Mouse (Mus musculus): ENCODE results near the gene Ifna1. TPM values are rescaled to one million over a fixed set of nuclear protein-coding genes. Genes with fewer than 3 reads are reported as not detected.
A peak's percentile ranks its signal among the peaks of the same experiment; 100 is the strongest.
"Not testable (repeated sequence)": the region's sequence is repeated elsewhere in the genome, so short reads cannot be mapped to it uniquely, and the experiment has no call there.

Ifna1 gene
- not detected in 2 replicates for polyA plus RNA-seq (2015; fragmentation: Nextera tagmentation; extraction: Ambion mirVana)

- no peak within 1 kb of the TSS for H3K4me3 ChIP-seq
These were observed at the start of gene Ifna1 for GRCm38 (mm10) chr4:88849698-88850097. Gene Ifna1 (plus strand): TSS chr4:88850087.

GRCm38 (mm10) chr4:88802954-88803353, 46.9 kb upstream of the Ifna1 start, which contains the start of gene Gm13287:
Gene Gm13287 (plus strand): TSS chr4:88803254.
- H3K4me2 ChIP-seq; H3K9ac ChIP-seq; H3K36me3 ChIP-seq; H3K4me3 ChIP-seq; H3K4me1 ChIP-seq (replicated peaks); ATAC-seq (ENCODE audit: low FRiP score, low read depth); H3K27me3 ChIP-seq; H3K27ac ChIP-seq (replicated peaks); H3K9me3 ChIP-seq: not testable (repeated sequence)
- WGBS, result no CpG with 5 or more reads among the region's 29 CpGs

More at GRCm38 (mm10) chr4:88849698-88850097, at the start of gene Ifna1:
- Histone ChIP-seq H3K27ac (replicated peaks) (no peak within 1 kb of the TSS), H3K9me3 (no peaks in the 10 kb centered on the region), H3K27me3 (no peaks in the 10 kb centered on the region), H3K36me3 (no peaks in the 10 kb centered on the region), H3K4me1 (replicated peaks) (no peaks in the 10 kb centered on the region), H3K9ac (no peak within 1 kb of the TSS), H3K4me2 (no peak within 1 kb of the TSS)
- no peak for ATAC-seq (ENCODE audit: low FRiP score, low read depth)
- WGBS, result 61% methylated on average over 1 of the region's 1 CpGs

GRCm38 (mm10) chr4:88805231-88805630, 44.7 kb upstream of the Ifna1 start, which contains the start of gene Gm13288:
Gene Gm13288 (plus strand): TSS chr4:88805531.
- H3K4me1 ChIP-seq (replicated peaks); H3K36me3 ChIP-seq; H3K9me3 ChIP-seq; ATAC-seq (ENCODE audit: low FRiP score, low read depth); H3K9ac ChIP-seq; H3K27me3 ChIP-seq; H3K27ac ChIP-seq (replicated peaks): not testable (repeated sequence)
- WGBS, result no CpG with 5 or more reads among the region's 8 CpGs
- peak within 1 kb of the TSS; percentile 49 for H3K4me2 ChIP-seq
- 0 out of 2 replicates have a peak within 1 kb of the TSS, but pooled peaks have one; percentile 24 for H3K4me3 ChIP-seq

DNA sequence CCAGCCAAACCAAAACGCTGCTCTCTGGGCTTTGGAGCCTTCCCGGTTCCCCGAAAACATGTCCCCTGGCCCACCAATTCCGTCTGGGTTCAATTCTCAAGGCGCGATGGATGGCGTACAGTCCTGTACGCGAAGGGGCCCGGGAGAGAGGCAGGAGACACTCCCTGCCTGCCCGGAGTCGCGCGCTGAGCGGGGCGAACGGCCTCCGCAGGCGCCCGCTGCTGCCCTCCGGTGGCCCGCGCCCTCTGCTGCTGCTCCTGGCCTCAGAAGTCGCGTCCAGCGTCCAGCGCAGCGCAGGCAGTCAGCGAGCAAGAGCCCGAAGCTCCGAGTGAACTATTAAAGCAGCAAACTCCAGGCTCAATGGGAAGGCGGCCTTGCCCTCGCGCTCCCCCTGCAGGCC, 44.1 kb upstream of the Ifna1 start:
- 0 out of 2 replicates have a peak overlapping the region, but pooled peaks have one; percentile 24 for H3K4me3 ChIP-seq
- H3K4me2 ChIP-seq, result peak overlapping the region; percentile 49

DNA sequence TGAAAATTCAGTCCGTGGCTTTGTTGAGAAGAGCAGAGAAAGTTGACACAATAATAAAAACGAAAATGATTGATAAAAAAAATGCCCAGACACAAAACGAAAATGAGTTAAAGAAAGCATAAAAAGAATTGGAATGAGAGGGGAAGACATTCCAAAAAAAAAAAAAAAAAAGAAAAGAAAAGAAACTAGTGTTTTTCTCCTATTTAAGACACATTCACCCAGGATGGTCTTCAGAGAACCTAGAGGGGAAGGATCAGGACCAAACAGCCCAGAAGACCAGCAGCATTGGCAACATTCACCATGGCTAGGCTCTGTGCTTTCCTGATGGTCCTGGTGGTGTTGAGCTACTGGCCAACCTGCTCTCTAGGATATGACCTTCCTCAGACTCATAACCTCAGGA, 34.0 kb upstream of the Ifna1 start, which contains the start of gene Ifna7:
Gene Ifna7, plus strand, starts transcription at position 301 of the 400 bp plus-strand sequence.
- Histone ChIP-seq H3K9me3 (no peaks in the 10 kb centered on the region), H3K4me2 (no peak within 1 kb of the TSS), H3K27me3 (no peaks in the 10 kb centered on the region), H3K9ac (no peak within 1 kb of the TSS), H3K36me3 (no peaks in the 10 kb centered on the region), H3K4me3 (no peak within 1 kb of the TSS), H3K27ac (replicated peaks) (no peak within 1 kb of the TSS), H3K4me1 (replicated peaks) (no peaks in the 10 kb centered on the region)
- no peak for ATAC-seq (ENCODE audit: low FRiP score, low read depth)
- 76% methylated on average over 3 of the region's 3 CpGs for WGBS

More for the DNA sequence above, 44.1 kb upstream of the Ifna1 start:
- ATAC-seq (ENCODE audit: low FRiP score, low read depth); H3K27ac ChIP-seq (replicated peaks); H3K27me3 ChIP-seq; H3K9ac ChIP-seq; H3K4me1 ChIP-seq (replicated peaks); H3K9me3 ChIP-seq; H3K36me3 ChIP-seq: not testable (repeated sequence)
- 0% methylated on average over 18 of the region's 34 CpGs for WGBS

DNA sequence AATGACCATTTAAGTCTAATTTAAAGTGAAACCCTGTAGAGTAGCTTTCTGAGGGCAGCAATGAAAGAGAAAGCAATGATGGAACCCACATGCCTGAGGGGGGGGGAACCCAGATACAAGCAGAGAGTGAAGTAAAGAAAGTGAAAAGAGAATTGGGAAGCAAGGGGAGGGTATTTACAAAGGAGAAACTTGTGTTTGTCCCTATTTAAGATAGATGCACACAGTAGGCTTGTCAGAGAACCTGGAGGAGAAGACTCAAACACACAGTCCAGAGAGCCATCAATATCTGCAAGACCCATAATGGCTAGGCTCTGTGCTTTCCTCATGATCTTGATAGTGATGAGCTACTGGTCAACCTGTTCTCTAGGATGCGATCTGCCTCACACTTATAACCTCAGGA, 30.2 kb upstream of the Ifna1 start, which contains the start of gene Ifna11:
Gene Ifna11, plus strand, starts transcription at position 301 of the 400 bp plus-strand sequence.
- Histone ChIP-seq H3K36me3 (no peaks in the 10 kb centered on the region), H3K9ac (no peak within 1 kb of the TSS), H3K4me3 (no peak within 1 kb of the TSS), H3K27me3 (no peaks in the 10 kb centered on the region), H3K27ac (replicated peaks) (no peak within 1 kb of the TSS), H3K9me3 (no peaks in the 10 kb centered on the region), H3K4me1 (replicated peaks) (no peaks in the 10 kb centered on the region), H3K4me2 (no peak within 1 kb of the TSS)
- WGBS, result 81% methylated on average over 1 of the region's 1 CpGs
- no peak for ATAC-seq (ENCODE audit: low FRiP score, low read depth)

- Histone ChIP-seq H3K4me1 (replicated peaks) (no peaks in the 10 kb centered on the region), H3K4me2 (no peak overlapping the region), H3K36me3 (no peaks in the 10 kb centered on the region), H3K9ac (no peak overlapping the region), H3K27me3 (no peaks in the 10 kb centered on the region), H3K27ac (replicated peaks) (no peak overlapping the region), H3K4me3 (no peak overlapping the region), H3K9me3 (no peaks in the 10 kb centered on the region)
- 25% methylated on average over 4 of the region's 4 CpGs for WGBS
- ATAC-seq (ENCODE audit: low FRiP score, low read depth), result no peak
These were observed 26.9 kb upstream of the Ifna1 start for GRCm38 (mm10) chr4:88822995-88823394.

GRCm38 (mm10) chr4:88827116-88827515, 22.8 kb upstream of the Ifna1 start, which contains the start of gene Ifna6:
Gene Ifna6 (plus strand): TSS chr4:88827416.
- not testable (repeated sequence) for H3K9me3 ChIP-seq; H3K27me3 ChIP-seq; H3K4me1 ChIP-seq (replicated peaks); H3K9ac ChIP-seq; H3K4me3 ChIP-seq; H3K36me3 ChIP-seq; H3K4me2 ChIP-seq; H3K27ac ChIP-seq (replicated peaks); ATAC-seq (ENCODE audit: low FRiP score, low read depth)

DNA sequence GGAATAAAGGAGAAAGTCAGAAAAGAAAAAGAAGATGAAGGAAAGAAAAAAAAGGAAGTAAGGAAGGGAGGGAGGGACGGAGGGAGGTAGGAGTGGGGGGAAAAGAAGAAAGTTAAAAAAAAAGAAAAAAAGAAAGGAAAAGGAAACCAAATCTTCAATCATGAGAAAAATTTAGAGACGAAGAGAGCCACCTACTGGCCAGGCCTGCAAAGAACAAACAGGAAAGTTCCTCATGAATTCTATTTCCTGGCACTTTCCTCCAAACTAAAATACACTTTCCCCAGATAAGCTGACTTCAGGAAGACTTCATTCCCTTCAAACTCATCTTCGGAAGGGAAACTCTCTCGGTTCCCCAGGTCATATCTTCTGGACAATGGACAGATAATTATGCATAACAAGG, 19.4 kb upstream of the Ifna1 start:
- no peaks in the 10 kb centered on the region for H3K36me3 ChIP-seq
- WGBS, result 33% methylated on average over 4 of the region's 4 CpGs
- no peak for ATAC-seq (ENCODE audit: low FRiP score, low read depth)

DNA sequence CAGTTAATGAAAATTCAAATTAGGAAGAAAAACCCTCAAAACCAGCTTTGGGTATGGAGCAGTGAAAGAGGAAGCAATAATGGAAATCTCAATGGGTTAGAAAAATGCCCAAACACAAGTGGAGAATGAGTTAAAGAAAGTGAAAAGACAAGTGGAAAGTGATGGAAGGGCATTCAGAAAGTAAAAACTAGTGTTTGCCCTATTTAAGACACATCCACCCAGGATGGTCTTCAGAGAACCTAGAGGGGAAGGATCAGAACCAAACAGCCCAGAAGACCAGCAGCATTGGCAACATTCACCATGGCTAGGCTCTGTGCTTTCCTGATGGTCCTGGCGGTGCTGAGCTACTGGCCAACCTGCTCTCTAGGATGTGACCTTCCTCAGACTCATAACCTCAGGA, 14.7 kb upstream of the Ifna1 start, which contains the start of gene Ifna5:
Gene Ifna5, plus strand, starts transcription at position 301 of the 400 bp plus-strand sequence.
- not testable (repeated sequence) for H3K27me3 ChIP-seq
- WGBS, result 96% methylated on average over 1 of the region's 1 CpGs

More for the DNA sequence above, 19.4 kb upstream of the Ifna1 start:
- Histone ChIP-seq H3K4me2 (no peak overlapping the region), H3K27me3 (no peaks in the 10 kb centered on the region), H3K9ac (no peak overlapping the region), H3K27ac (replicated peaks) (no peak overlapping the region), H3K9me3 (no peaks in the 10 kb centered on the region), H3K4me3 (no peak overlapping the region), H3K4me1 (replicated peaks) (no peaks in the 10 kb centered on the region)

GRCm38 (mm10) chr4:88838828-88839227, 11.1 kb upstream of the Ifna1 start:
- ATAC-seq (ENCODE audit: low FRiP score, low read depth), result no peak
- no peak overlapping the region for H3K9ac ChIP-seq
- H3K27me3 ChIP-seq, result no peaks in the 10 kb centered on the region
- H3K4me3 ChIP-seq, result no peak overlapping the region
- no peak overlapping the region for H3K4me2 ChIP-seq
- H3K4me1 ChIP-seq (replicated peaks), result no peaks in the 10 kb centered on the region
- WGBS, result 52% methylated on average over 3 of the region's 3 CpGs
- H3K9me3 ChIP-seq, result no peaks in the 10 kb centered on the region
- H3K36me3 ChIP-seq, result no peaks in the 10 kb centered on the region
- no peak overlapping the region for H3K27ac ChIP-seq (replicated peaks)

More for the DNA sequence above, 14.7 kb upstream of the Ifna1 start, which contains the start of gene Ifna5:
- not testable (repeated sequence) for H3K36me3 ChIP-seq; H3K9ac ChIP-seq; H3K4me1 ChIP-seq (replicated peaks); H3K4me3 ChIP-seq; ATAC-seq (ENCODE audit: low FRiP score, low read depth); H3K27ac ChIP-seq (replicated peaks); H3K4me2 ChIP-seq; H3K9me3 ChIP-seq

DNA sequence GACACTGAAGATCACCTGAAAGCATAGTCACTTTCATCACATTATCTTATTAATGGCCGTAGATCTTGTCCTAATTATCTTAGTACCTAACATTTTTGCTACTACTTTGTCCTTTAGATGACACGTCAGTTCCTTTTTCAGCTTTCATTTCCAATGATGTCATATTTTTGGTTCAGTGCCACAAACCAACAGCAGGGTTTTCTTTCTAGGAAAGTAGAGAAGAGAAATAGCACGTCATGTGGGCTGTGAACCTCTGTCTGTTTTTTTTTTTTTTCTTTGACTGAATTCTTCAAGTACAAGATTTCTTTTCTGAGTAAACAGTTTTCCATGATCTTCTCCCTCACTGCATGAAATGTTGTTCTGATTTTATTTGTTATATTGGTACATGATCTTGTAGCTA, 9.8 kb upstream of the Ifna1 start:
- no peak for ATAC-seq (ENCODE audit: low FRiP score, low read depth)
- WGBS, result 83% methylated on average over 3 of the region's 3 CpGs
- H3K9me3 ChIP-seq, result no peaks in the 10 kb centered on the region

GRCm38 (mm10) chr4:88841438-88841911, 8.4 kb upstream of the Ifna1 start, which contains the start of gene Ifna4:
Gene Ifna4 (plus strand): TSS chr4:88841861.
- H3K4me2 ChIP-seq, result no peak within 1 kb of the TSS
- H3K27me3 ChIP-seq, result no peaks in the 10 kb centered on the region
- no peak for ATAC-seq (ENCODE audit: low FRiP score, low read depth)
- H3K36me3 ChIP-seq, result no peaks in the 10 kb centered on the region
- H3K9ac ChIP-seq, result no peak within 1 kb of the TSS
- no peaks in the 10 kb centered on the region for H3K9me3 ChIP-seq
- 56% methylated on average over 2 of the region's 2 CpGs for WGBS
- H3K4me1 ChIP-seq (replicated peaks), result no peaks in the 10 kb centered on the region
- H3K4me3 ChIP-seq, result no peak within 1 kb of the TSS
- H3K27ac ChIP-seq (replicated peaks), result no peak within 1 kb of the TSS

More for the DNA sequence above, 9.8 kb upstream of the Ifna1 start:
- no peaks in the 10 kb centered on the region for H3K4me1 ChIP-seq (replicated peaks)
- H3K9ac ChIP-seq, result no peak overlapping the region
- H3K36me3 ChIP-seq, result no peaks in the 10 kb centered on the region
- H3K4me3 ChIP-seq, result no peak overlapping the region
- no peak overlapping the region for H3K4me2 ChIP-seq
- no peak overlapping the region for H3K27ac ChIP-seq (replicated peaks)
- no peaks in the 10 kb centered on the region for H3K27me3 ChIP-seq

Measured in hindbrain, embryonic 15.5 days (tissue).